Mouse (Mus musculus): ENCODE measurements around the gene Npvf. TPM values are rescaled to one million over a fixed set of nuclear protein-coding genes. Genes with fewer than 3 reads are reported as not detected.

Gene Npvf
- total and polyA plus RNA-seq, 3 experiments: not detected

- DNase-seq (ENCODE audit: low read depth, low spot score): no peak
- H3K9ac ChIP-seq (ENCODE audit: control insufficient read depth, low read depth, low read length, poor library complexity, severe bottlenecking): no peak overlapping the region
- no peaks in the 10 kb centered on the region for H3K36me3 ChIP-seq (ENCODE audit: control insufficient read depth in 1 of 2, insufficient read depth in 2 of 2, low read length in 2 of 2)
- no peaks in the 10 kb centered on the region for H3K4me1 ChIP-seq (ENCODE audit: control insufficient read depth in 1 of 2, insufficient read depth in 2 of 2, low read length in 2 of 2)
- no peaks in the 10 kb centered on the region for H3K9me3 ChIP-seq (replicated peaks; ENCODE audit: insufficient read depth, low read length)
- no peaks in the 10 kb centered on the region for H3K27me3 ChIP-seq (ENCODE audit: control insufficient read depth in 1 of 2, insufficient read depth in 2 of 2, low read length in 2 of 2)
- no peaks in the 10 kb centered on the region for H3K79me2 ChIP-seq (ENCODE audit: control insufficient read depth, insufficient read depth, low read length, poor library complexity)
- H3K27ac ChIP-seq (ENCODE audit: control insufficient read depth, low read depth, low read length): no peak overlapping the region
- TF ChIP-seq CTCF (IDR thresholded peaks at IDR 0.05 in 2 of 3, conservative IDR thresholded peaks at IDR 0.05 in 1 of 3; ENCODE audit: control insufficient read depth in 1 of 3, insufficient read depth in 1 of 3, low read depth in 2 of 3, low read length in 3 of 3, poor library complexity in 1 of 3, severe bottlenecking in 1 of 3) (no peak), MEF2A (IDR thresholded peaks at IDR 0.05; ENCODE audit: extremely low read depth, insufficient replicate concordance, low read depth, low read length, poor library complexity, severe bottlenecking) (no peak), UBTF (IDR thresholded peaks at IDR 0.05; ENCODE audit: borderline replicate concordance, insufficient read depth, low read depth, low read length) (no peak), ETS1 (IDR thresholded peaks at IDR 0.05; ENCODE audit: low read depth, low read length) (no peak), POLR2A (IDR thresholded peaks at IDR 0.05; ENCODE audit: control insufficient read depth in 1 of 2, insufficient read depth in 1 of 2, low read depth in 1 of 2, low read length in 2 of 2, poor library complexity in 1 of 2) (no peak), MAFK (IDR thresholded peaks at IDR 0.05; ENCODE audit: borderline replicate concordance, low read depth, low read length) (no peak), TBP (IDR thresholded peaks at IDR 0.05; ENCODE audit: low read depth, low read length) (no peak), GABPA (IDR thresholded peaks at IDR 0.05; ENCODE audit: low read depth, low read length) (no peak), POLR2AphosphoS5 (IDR thresholded peaks at IDR 0.05; ENCODE audit: borderline replicate concordance, low read depth, low read length) (no peak), MYC (IDR thresholded peaks at IDR 0.05; ENCODE audit: low read depth, low read length) (no peak), KAT2A (conservative IDR thresholded peaks at IDR 0.05; ENCODE audit: low read depth, low read length) (no peak), HCFC1 (IDR thresholded peaks at IDR 0.05; ENCODE audit: low read depth, low read length) (no peak), GATA1 (IDR thresholded peaks at IDR 0.05; ENCODE audit: low read depth, low read length) (no peak), RCOR1 (IDR thresholded peaks at IDR 0.05; ENCODE audit: low read depth, low read length) (no peak), JUND (IDR thresholded peaks at IDR 0.05; ENCODE audit: low read depth, low read length) (no peak), ZNF384 (IDR thresholded peaks at IDR 0.05; ENCODE audit: low read depth, low read length) (no peak), BHLHE40 (IDR thresholded peaks at IDR 0.05; ENCODE audit: borderline replicate concordance, low read depth, low read length) (no peak), NRF1 (IDR thresholded peaks at IDR 0.05; ENCODE audit: insufficient read depth, low read depth, low read length, poor library complexity, severe bottlenecking) (no peak), SMC3 (IDR thresholded peaks at IDR 0.05; ENCODE audit: low read depth, low read length) (no peak), ELF1 (IDR thresholded peaks at IDR 0.05; ENCODE audit: low read depth, low read length) (no peak)
- no peak overlapping the region for H3K4me3 ChIP-seq (ENCODE audit: control insufficient read depth in 1 of 2, insufficient read depth in 1 of 2, low read depth in 2 of 2, low read length in 2 of 2)
Observed at GRCm38 (mm10) chr6:50656426-50656825, 2.2 kb upstream of the Npvf start.

GRCm38 (mm10) chr6:50655925-50656324, 1.7 kb upstream of the Npvf start:
- Histone ChIP-seq H3K9ac (ENCODE audit: control insufficient read depth, low read depth, low read length, poor library complexity, severe bottlenecking) (no peak overlapping the region), H3K4me1 (ENCODE audit: control insufficient read depth in 1 of 2, insufficient read depth in 2 of 2, low read length in 2 of 2) (no peaks in the 10 kb centered on the region), H3K79me2 (ENCODE audit: control insufficient read depth, insufficient read depth, low read length, poor library complexity) (no peaks in the 10 kb centered on the region), H3K27me3 (ENCODE audit: control insufficient read depth in 1 of 2, insufficient read depth in 2 of 2, low read length in 2 of 2) (no peaks in the 10 kb centered on the region), H3K27ac (ENCODE audit: control insufficient read depth, low read depth, low read length) (no peak overlapping the region), H3K36me3 (ENCODE audit: control insufficient read depth in 1 of 2, insufficient read depth in 2 of 2, low read length in 2 of 2) (no peaks in the 10 kb centered on the region), H3K4me3 (ENCODE audit: control insufficient read depth in 1 of 2, insufficient read depth in 1 of 2, low read depth in 2 of 2, low read length in 2 of 2) (no peak overlapping the region), H3K9me3 (replicated peaks; ENCODE audit: insufficient read depth, low read length) (no peaks in the 10 kb centered on the region)
- TF ChIP-seq ZMIZ1 (IDR thresholded peaks at IDR 0.05; ENCODE audit: low read depth, low read length) (no peak), MYB (IDR thresholded peaks at IDR 0.05; ENCODE audit: low read depth, low read length) (no peak), MAX (IDR thresholded peaks at IDR 0.05; ENCODE audit: low read length) (no peak), MAZ (IDR thresholded peaks at IDR 0.05; ENCODE audit: low read depth, low read length) (no peak), ZNF384 (IDR thresholded peaks at IDR 0.05; ENCODE audit: low read depth, low read length) (no peak), NRF1 (IDR thresholded peaks at IDR 0.05; ENCODE audit: insufficient read depth, low read depth, low read length, poor library complexity, severe bottlenecking) (no peak), NELFE (IDR thresholded peaks at IDR 0.05; ENCODE audit: low read depth, low read length) (no peak)
- no peak for DNase-seq (ENCODE audit: low read depth, low spot score)

All from MEL (cell line).